Mouse (Mus musculus) spleen, adult 2 months (tissue): Measurements from ENCODE around the gene Kcnt2. TPM values are rescaled to one million over a fixed set of nuclear protein-coding genes. Genes with fewer than 3 reads are reported as not detected.

Source experiments
- DNase-seq, 2 experiments: peaks; one replicate each; pipeline versions ENCODE4 v3.0.0 to v3.0.0-alpha.2; 2012 to 2021; ENCODE audit warnings: low spot score in 2 of 2, low read depth in 1 of 2
- H3K27ac ChIP-seq: fragments of 200-500 bp; 2 replicates; pipeline ENCODE4 v1.5.1; 2012; ENCODE audit warnings: low read length, inconsistent platforms; ENCODE audit not compliant: insufficient read depth
- H3K27me3 ChIP-seq: fragments of 200-500 bp; 2 replicates; pipeline ENCODE4 v1.6.1; 2012; ENCODE audit warnings: mild to moderate bottlenecking, moderate library complexity, low read length, inconsistent platforms; ENCODE audit not compliant: control insufficient read depth, insufficient read depth
- H3K36me3 ChIP-seq: fragments of 200-500 bp; 2 replicates; pipeline ENCODE4 v1.6.1; 2012; ENCODE audit warnings: mild to moderate bottlenecking, low read length, inconsistent platforms; ENCODE audit not compliant: control insufficient read depth, insufficient read depth
- H3K4me1 ChIP-seq: fragments of 200-500 bp; 2 replicates; pipeline ENCODE4 v1.6.1; 2011; ENCODE audit warnings: inconsistent platforms; ENCODE audit not compliant: control insufficient read depth, insufficient read depth, insufficient read length
- H3K4me3 ChIP-seq: fragments of 200-500 bp; 2 replicates; pipeline ENCODE4 v1.5.1; 2011; ENCODE audit warnings: mild to moderate bottlenecking, inconsistent platforms; ENCODE audit not compliant: insufficient read depth, insufficient read length; ENCODE audit errors: extremely low read depth
- CTCF ChIP-seq: fragments of 200-500 bp; IDR thresholded peaks from 2 replicates; pipeline ENCODE4 v1.5.1; 2011; ENCODE audit warnings: mild to moderate bottlenecking, inconsistent platforms; ENCODE audit not compliant: insufficient read depth, insufficient read length, insufficient replicate concordance; ENCODE audit errors: extremely low read depth
- POLR2A ChIP-seq: fragments of 200-500 bp; IDR thresholded peaks from 2 replicates; pipeline ENCODE4 v1.6.1; 2011; ENCODE audit warnings: low read depth, low read length, inconsistent platforms
- WGBS: fragments of 180-500 bp; shearing (Covaris S2); methylation state at CpG from one replicate; pipeline ENCODE4 v1.1.7; 2018; 5-methylcytosine and 5-hydroxymethylcytosine counted together
- polyA plus RNA-seq: library from polyadenylated mRNA; depleted of rRNA; stranded (reverse); fragments of >200 nt; gene quantifications from 2 replicates; pipeline ENCODE4 v1.2.3, GENCODE M21; 2012

The Kcnt2 gene
- polyA plus RNA-seq, 1 experiment = not detected

- no peak overlapping the region for H3K27ac ChIP-seq
- DNase-seq = no peak
- H3K36me3 ChIP-seq = no peaks in the 10 kb centered on the region
- no peak for TF ChIP-seq CTCF
- no peak for TF ChIP-seq POLR2A
- no peaks in the 10 kb centered on the region for H3K27me3 ChIP-seq
- H3K4me1 ChIP-seq = no peaks in the 10 kb centered on the region
- WGBS = 71% methylated on average over 3 of the region's 3 CpGs
- H3K4me3 ChIP-seq = no peak overlapping the region
Observed at GRCm38 (mm10) chr1:140588302-140588701, 342.3 kb downstream of the Kcnt2 start.

GRCm38 (mm10) chr1:140608765-140609297 is 362.9 kb downstream of the Kcnt2 start:
- H3K27me3 ChIP-seq = no peaks in the 10 kb centered on the region
- H3K4me3 ChIP-seq = no peak overlapping the region
- H3K36me3 ChIP-seq = no peaks in the 10 kb centered on the region
- WGBS = 86% methylated on average over 4 of the region's 4 CpGs
- no peak for TF ChIP-seq CTCF
- TF ChIP-seq POLR2A = no peak
- no peak overlapping the region for H3K27ac ChIP-seq
- no peaks in the 10 kb centered on the region for H3K4me1 ChIP-seq
- DNase-seq = no peak

DNA sequence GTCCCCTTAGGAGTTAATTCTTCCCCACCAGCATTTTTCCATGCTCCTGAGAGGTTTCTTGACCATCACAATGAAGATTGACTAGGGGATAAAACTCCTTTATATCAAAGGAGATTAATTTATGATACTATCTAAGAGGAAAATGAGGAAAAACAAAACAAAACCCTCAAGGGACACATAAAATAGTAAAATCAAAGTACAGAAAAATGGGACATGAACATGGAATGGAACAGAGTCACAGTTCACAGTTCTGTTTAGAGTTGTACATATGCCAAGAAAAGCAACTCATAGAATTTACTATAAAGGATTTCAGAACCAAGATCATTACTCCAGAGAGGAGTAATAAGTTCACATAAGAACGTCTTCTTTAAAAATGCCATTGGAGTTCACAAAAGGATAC is 367.1 kb downstream of the Kcnt2 start:
- Histone ChIP-seq H3K4me1 (no peaks in the 10 kb centered on the region), H3K27me3 (no peaks in the 10 kb centered on the region), H3K4me3 (no peak overlapping the region), H3K36me3 (no peaks in the 10 kb centered on the region), H3K27ac (no peak overlapping the region)
- 86% methylated on average over 1 of the region's 1 CpGs for WGBS
- DNase-seq = no peak
- no peak for TF ChIP-seq CTCF
- no peak for TF ChIP-seq POLR2A

DNA sequence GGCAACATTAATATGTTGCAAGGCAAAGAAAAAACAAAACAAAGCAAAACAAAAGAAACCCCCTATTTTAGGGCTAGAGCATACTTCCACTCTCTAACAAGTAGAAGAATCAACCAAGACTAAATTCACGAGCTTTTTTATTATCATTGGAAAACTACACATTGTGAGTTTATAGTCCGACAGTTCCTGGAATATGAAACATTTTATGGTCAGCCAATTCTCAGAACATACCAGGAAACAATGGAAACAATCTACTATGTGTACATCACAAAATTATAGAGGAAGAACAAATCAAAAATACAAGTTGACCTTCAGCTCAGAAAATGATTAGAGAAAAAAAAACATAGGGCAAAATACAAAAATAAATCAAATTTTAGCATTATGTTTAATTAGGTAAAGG is 368.9 kb downstream of the Kcnt2 start:
- Histone ChIP-seq H3K27me3 (no peaks in the 10 kb centered on the region), H3K4me3 (no peak overlapping the region), H3K27ac (no peak overlapping the region), H3K36me3 (no peaks in the 10 kb centered on the region), H3K4me1 (no peaks in the 10 kb centered on the region)
- WGBS = 80% methylated on average over 2 of the region's 2 CpGs
- DNase-seq = no peak
- TF ChIP-seq POLR2A (no peak), CTCF (no peak)

- H3K27me3 ChIP-seq = no peaks in the 10 kb centered on the region
- H3K4me1 ChIP-seq = no peaks in the 10 kb centered on the region
- DNase-seq = no peak
- no peak overlapping the region for H3K27ac ChIP-seq
- no peak overlapping the region for H3K4me3 ChIP-seq
- TF ChIP-seq POLR2A (no peak), CTCF (no peak)
- no peaks in the 10 kb centered on the region for H3K36me3 ChIP-seq
Observed at GRCm38 (mm10) chr1:140618164-140618563, 372.2 kb downstream of the Kcnt2 start.

DNA sequence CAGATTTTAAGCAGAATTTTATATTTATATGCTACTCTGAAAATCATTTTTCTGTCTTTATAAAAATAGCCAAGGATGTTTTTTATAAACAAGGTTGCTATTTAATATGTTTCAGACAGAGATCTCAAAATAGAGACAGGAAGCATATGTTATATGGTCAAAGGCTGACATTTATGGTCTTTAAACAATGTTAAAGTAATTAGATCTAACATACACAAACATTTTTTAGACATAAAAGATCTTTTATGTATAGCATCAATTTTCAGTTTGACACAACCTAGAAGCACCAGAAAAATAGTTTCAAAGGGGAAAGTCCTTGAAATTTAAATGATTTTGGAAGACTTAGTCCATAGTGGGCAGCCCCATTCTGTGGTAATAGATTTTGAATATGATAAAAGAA is 379.0 kb downstream of the Kcnt2 start:
- H3K4me3 ChIP-seq = no peak overlapping the region

DNA sequence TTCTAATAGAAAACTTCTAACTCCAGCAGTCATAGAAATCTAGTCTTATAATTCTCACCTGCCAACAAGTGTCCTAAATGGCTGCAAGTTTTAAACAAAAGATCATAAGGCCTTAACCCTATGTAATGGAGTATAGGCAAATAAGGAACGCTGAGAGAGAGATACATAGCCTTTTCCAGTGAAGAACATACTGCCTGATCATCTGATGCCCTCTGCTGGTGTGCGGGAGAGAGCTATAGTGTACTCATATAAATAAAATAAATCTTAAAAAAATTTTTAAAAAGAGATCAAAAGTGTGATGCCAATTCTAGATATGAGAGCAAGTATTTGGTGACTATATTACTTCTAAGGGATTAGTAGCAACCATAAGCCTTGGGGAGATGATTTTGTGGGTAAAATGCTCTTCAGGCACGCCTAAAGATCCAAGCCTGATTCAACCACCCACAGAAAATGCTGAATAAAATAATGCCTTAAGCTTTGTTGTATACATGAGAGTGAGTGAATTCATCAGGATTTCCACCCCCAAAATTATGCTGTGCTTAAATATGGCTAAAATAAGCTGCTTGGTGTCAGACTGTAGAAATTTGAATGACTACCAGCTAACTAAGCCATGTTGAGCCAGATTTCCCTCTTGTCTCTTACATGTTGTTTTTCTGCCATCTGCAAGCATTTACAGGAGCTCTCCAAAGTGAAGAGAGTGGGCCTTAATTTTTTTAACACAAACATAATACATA is 413.8 kb downstream of the Kcnt2 start:
- no peaks in the 10 kb centered on the region for H3K36me3 ChIP-seq
- no peak overlapping the region for H3K27ac ChIP-seq
- H3K27me3 ChIP-seq = no peaks in the 10 kb centered on the region
- WGBS = 53% methylated on average over 3 of the region's 3 CpGs
- TF ChIP-seq CTCF = no peak
- TF ChIP-seq POLR2A = no peak
- H3K4me3 ChIP-seq = no peak overlapping the region
- H3K4me1 ChIP-seq = no peaks in the 10 kb centered on the region
- no peak for DNase-seq

More for the DNA sequence above, 379.0 kb downstream of the Kcnt2 start:
- H3K27me3 ChIP-seq = no peaks in the 10 kb centered on the region
- no peak for TF ChIP-seq POLR2A
- no peak for TF ChIP-seq CTCF
- H3K27ac ChIP-seq = no peak overlapping the region
- no peaks in the 10 kb centered on the region for H3K4me1 ChIP-seq
- no peaks in the 10 kb centered on the region for H3K36me3 ChIP-seq
- no peak for DNase-seq
